Mouse (Mus musculus) MEL-GATA-1-ER (cell line): ENCODE data around the gene Ripply2.
"Not testable (repeated sequence)": the region's sequence is repeated elsewhere in the genome, so short reads cannot be mapped to it uniquely, and the experiment has no call there.

ENCODE experiments used
- DNase-seq: peaks from one replicate; pipeline ENCODE4 v3.0.0-alpha.2; 2012; ENCODE audit warnings: low read depth; ENCODE audit errors: extremely low read depth

Ripply2 gene

GRCm38 (mm10) chr9:87015288-87015937, at the start of gene Ripply2:
Gene Ripply2 (plus strand): TSS chr9:87015537.
- no peak for DNase-seq

- DNase-seq: not testable (repeated sequence)
These were observed 42.9 kb upstream of the Ripply2 start for GRCm38 (mm10) chr9:86972471-86972870.

GRCm38 (mm10) chr9:86973562-86973961, 41.8 kb upstream of the Ripply2 start:
- no peak for DNase-seq

GRCm38 (mm10) chr9:86976896-86977295, 38.4 kb upstream of the Ripply2 start:
- DNase-seq: no peak

GRCm38 (mm10) chr9:86978257-86978907, 37.0 kb upstream of the Ripply2 start:
- DNase-seq: no peak

- DNase-seq: no peak
These were observed 35.3 kb upstream of the Ripply2 start for GRCm38 (mm10) chr9:86980048-86980447.

- no peak for DNase-seq
These were observed 34.4 kb upstream of the Ripply2 start for GRCm38 (mm10) chr9:86980942-86981341.

- peak; percentile 4 for DNase-seq
These were observed 33.8 kb upstream of the Ripply2 start for GRCm38 (mm10) chr9:86981551-86981950.

- DNase-seq: no peak
These were observed 30.8 kb upstream of the Ripply2 start for GRCm38 (mm10) chr9:86984583-86984982.

GRCm38 (mm10) chr9:86985105-86985504, 30.2 kb upstream of the Ripply2 start:
- DNase-seq: no peak

- no peak for DNase-seq
These were observed 28.5 kb upstream of the Ripply2 start for GRCm38 (mm10) chr9:86986703-86987296.

- no peak for DNase-seq
These were observed 25.5 kb upstream of the Ripply2 start for GRCm38 (mm10) chr9:86989822-86990221.

GRCm38 (mm10) chr9:86991758-86992157, 23.6 kb upstream of the Ripply2 start:
- DNase-seq: no peak

- DNase-seq: no peak
These were observed 18.2 kb upstream of the Ripply2 start for GRCm38 (mm10) chr9:86997046-86997691.

GRCm38 (mm10) chr9:86999956-87000582, 15.3 kb upstream of the Ripply2 start:
- DNase-seq: no peak

GRCm38 (mm10) chr9:87004701-87005434, 10.5 kb upstream of the Ripply2 start:
- DNase-seq: no peak

GRCm38 (mm10) chr9:87005435-87005779, 9.9 kb upstream of the Ripply2 start:
- DNase-seq: no peak

GRCm38 (mm10) chr9:87008507-87008906, 6.8 kb upstream of the Ripply2 start:
- DNase-seq: no peak

GRCm38 (mm10) chr9:87008919-87009318, 6.4 kb upstream of the Ripply2 start:
- DNase-seq: no peak

- DNase-seq: no peak
These were observed 579 bp downstream of the Ripply2 start for GRCm38 (mm10) chr9:87015938-87016294.
